Mouse (Mus musculus): Measurements from ENCODE around the gene Ltbp4.

DNA sequence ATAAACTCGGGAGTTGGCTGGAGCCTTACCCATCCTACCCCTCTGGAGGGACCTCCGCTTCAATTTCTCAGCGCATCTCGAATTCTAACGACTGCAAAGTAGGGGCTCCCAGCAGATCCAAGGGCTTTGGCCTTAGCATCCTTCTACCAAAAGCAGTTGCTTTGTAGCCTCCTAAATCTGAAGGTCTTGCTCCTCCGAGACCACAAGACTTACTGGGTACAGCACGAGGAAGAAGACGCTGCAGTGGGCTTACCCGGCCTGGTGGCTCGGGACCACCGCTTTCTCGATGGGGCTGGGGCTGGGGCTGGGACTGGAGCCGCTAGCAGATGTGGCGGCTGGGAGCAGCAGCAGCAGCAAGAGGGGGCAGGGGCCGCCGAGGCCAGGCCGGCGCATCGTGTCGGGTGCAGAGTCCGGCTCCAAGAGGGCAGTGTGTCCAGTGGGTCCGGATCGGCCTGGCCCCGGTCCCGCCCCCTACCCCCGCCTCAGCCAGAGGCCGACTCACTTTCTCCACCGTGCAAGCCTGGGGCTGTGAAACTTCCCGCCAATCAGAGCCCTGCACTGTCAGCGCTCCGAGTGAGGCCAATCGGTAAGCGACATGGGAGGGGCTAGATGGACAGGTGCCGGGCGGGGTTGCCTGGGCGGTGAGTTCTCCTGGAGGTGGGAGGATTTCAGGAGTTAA, at the start of gene Ltbp4:
- TF ChIP-seq POLR2A (IDR thresholded peaks at IDR 0.05; ENCODE audit: control insufficient read depth, extremely low read depth, insufficient read depth, low read length, poor library complexity) = no peak
- TF ChIP-seq CTCF (IDR thresholded peaks at IDR 0.05; ENCODE audit: borderline replicate concordance, control insufficient read depth, extremely low read depth, insufficient read depth, low read length, poor library complexity) = no peak

Data from thymus, adult 2 months (tissue).